Mouse (Mus musculus) embryo, embryonic 9.5 days (tissue): ENCODE data around the gene Asap2.

Experiments used
- DNase-seq: peaks from one replicate; pipeline ENCODE4 v3.0.0-alpha.2; 2017; ENCODE audit errors: extremely low spot score

The Asap2 gene

DNA sequence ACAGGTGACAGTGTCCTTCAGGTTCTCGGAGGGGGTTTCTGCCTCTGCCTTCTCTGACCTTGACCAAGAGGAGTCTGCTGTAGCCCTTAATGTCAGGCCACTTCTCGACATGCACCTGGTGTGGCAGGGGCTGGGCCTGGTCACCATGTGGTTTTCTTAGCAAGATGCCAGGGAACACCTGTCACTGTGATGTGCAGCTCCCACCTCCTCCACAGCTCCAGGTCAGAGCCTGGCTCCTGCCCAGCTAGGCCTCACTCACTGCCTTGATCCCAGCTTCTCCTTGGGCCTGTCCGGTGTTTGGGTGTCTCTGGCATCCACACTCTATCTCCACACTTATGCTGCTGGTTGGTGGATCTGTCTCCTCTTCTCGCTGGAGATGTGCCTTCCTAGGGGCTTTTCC lies 142.8 kb downstream of the Asap2 start:
- DNase-seq, result no peak

GRCm38 (mm10) chr12:21133972-21134859 lies 144.0 kb downstream of the Asap2 start:
- DNase-seq, result no peak

GRCm38 (mm10) chr12:21135651-21136461 lies 145.6 kb downstream of the Asap2 start:
- DNase-seq, result peak; percentile 29

DNA sequence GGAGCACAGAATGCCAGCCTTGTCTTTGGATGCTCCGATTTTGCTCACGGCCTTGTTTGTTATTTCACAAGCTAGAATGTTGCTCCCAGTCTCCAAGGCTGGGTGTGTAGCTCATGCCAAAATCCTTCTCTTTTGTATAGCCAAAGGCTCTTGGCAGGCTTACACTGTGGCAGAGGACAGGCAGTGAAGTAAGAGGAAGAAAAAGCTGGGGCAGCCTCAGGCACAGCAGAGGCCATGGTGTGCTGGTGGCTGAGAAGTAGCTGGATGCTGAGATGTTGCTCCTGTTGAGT lies 146.1 kb downstream of the Asap2 start:
- no peak for DNase-seq

DNA sequence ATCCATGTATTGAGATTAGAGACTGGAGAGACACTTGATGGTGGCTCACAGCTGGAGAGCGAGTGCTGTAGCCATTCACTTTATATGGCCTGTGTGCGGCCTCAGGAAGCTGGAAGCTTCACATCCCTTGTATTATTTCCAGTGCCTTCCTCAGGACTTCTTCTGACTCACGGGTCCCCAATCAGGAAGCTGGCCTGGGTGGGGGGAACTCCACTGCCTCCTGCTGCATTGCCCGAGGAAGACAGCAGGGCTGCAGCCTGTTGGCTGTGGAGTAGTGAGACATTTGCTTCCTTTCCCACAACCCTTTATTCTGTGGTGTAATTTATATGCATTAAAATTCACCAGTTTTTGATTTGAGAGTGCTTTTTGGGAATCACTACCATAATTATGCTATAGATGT lies 149.3 kb downstream of the Asap2 start:
- no peak for DNase-seq

GRCm38 (mm10) chr12:21140153-21140552 lies 149.9 kb downstream of the Asap2 start:
- DNase-seq, result no peak

- DNase-seq, result no peak
Observed at GRCm38 (mm10) chr12:21140741-21141308, 150.6 kb downstream of the Asap2 start.

- DNase-seq, result no peak
Observed at GRCm38 (mm10) chr12:21141691-21142300, 151.5 kb downstream of the Asap2 start.

- no peak for DNase-seq
Observed at GRCm38 (mm10) chr12:21142489-21143254, 152.4 kb downstream of the Asap2 start.

GRCm38 (mm10) chr12:21144602-21145001 lies 154.3 kb downstream of the Asap2 start:
- no peak for DNase-seq

GRCm38 (mm10) chr12:21145050-21145449 lies 154.8 kb downstream of the Asap2 start:
- DNase-seq, result no peak

GRCm38 (mm10) chr12:21146826-21147225 lies 156.6 kb downstream of the Asap2 start:
- DNase-seq, result no peak

DNA sequence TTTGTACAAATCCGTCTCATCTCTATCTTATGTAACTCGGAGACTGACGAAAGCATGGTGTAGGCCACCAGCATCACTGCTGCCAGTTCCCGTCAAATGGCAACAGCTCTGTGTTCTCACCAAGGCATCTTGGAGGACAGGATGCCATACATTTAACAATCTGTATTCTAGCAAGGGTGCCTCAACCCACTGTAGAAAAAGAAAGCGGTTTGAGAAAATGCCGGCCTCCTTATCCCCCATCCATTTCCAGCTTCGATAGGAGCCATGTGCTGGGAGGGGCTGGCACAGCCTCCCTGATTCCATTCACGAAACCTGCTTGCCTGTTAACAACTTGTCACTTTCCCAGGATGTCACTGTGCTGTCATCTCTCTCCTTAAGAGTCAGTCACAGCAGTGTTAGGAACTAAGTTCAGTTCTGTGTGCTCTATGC lies 163.0 kb downstream of the Asap2 start:
- no peak for DNase-seq

DNA sequence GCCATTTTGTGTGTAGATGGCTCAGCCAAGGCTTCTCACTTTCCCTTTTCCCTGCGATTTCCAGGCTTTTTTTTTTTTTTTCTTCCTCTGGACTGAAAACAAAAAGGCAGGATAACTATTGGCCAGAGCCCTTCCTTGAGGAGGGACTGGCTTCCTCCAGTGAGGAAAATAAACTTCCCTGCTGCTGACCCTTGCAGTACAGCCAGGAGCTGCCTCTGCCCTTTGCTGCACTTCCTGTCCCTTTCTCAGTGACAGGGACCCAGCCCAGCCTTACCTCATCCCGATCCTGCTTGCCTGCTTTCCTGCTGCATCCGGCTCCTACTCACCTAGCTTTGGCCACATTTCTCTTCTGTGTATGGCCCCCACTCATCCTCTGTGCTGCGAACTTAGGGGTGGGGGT lies 164.8 kb downstream of the Asap2 start:
- DNase-seq, result no peak

GRCm38 (mm10) chr12:21159304-21159703 lies 169.0 kb downstream of the Asap2 start:
- DNase-seq, result no peak

- DNase-seq, result no peak
Observed at GRCm38 (mm10) chr12:21160327-21160828, 170.1 kb downstream of the Asap2 start.

- DNase-seq, result no peak
Observed at GRCm38 (mm10) chr12:21161841-21162240, 171.6 kb downstream of the Asap2 start.

DNA sequence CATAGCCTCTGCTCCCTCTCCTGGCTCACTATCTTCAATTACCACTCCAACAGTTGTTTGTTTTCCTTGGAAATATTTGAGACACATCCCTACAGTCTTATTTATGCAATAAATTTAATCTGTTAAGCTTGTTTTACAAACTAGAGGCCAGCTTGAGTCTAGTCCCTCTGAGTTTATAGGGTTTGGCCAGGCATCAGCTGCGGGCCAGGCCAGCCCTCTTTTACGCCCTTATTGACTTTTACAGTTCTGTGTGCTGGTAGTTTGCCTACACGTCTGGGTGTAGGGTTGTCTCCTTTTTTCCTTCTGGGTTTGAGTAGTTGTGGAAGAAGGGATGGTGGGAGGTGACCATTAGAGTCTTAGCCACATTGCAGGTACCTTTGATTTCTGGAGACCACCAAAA lies 173.4 kb downstream of the Asap2 start:
- no peak for DNase-seq

- no peak for DNase-seq
Observed at GRCm38 (mm10) chr12:21164251-21164650, 174.0 kb downstream of the Asap2 start.

GRCm38 (mm10) chr12:21165157-21165556 lies 174.9 kb downstream of the Asap2 start:
- DNase-seq, result no peak

- DNase-seq, result no peak
Observed at GRCm38 (mm10) chr12:21165891-21166342, 175.7 kb downstream of the Asap2 start.
